Mouse (Mus musculus) embryo, embryonic 10 days (tissue): Measurements from ENCODE around the gene Aox4.

ENCODE experiments used
- DNase-seq: peaks from one replicate; pipeline ENCODE4 v3.0.0-alpha.2; 2015; ENCODE audit warnings: low spot score

Aox4 gene

GRCm38 (mm10) chr1:58248518-58248917 is 38.3 kb downstream of the Aox4 start:
- no peak for DNase-seq

GRCm38 (mm10) chr1:58253466-58253865 is 43.3 kb downstream of the Aox4 start:
- peak; percentile 39 for DNase-seq

- DNase-seq, result no peak
These were observed 47.2 kb downstream of the Aox4 start for GRCm38 (mm10) chr1:58257195-58257991.

GRCm38 (mm10) chr1:58260311-58260710 is 50.1 kb downstream of the Aox4 start:
- no peak for DNase-seq

GRCm38 (mm10) chr1:58268231-58268630 is 58.0 kb downstream of the Aox4 start:
- no peak for DNase-seq

- peak; percentile 80 for DNase-seq
These were observed 60.8 kb downstream of the Aox4 start for GRCm38 (mm10) chr1:58270807-58271569.

- peak; percentile 42 for DNase-seq
These were observed 65.7 kb downstream of the Aox4 start for GRCm38 (mm10) chr1:58275879-58276278.

GRCm38 (mm10) chr1:58278026-58278425 is 67.8 kb downstream of the Aox4 start, which contains the start of gene Aox2:
TSS of gene Aox2 (plus strand) at chr1:58278326.
- no peak for DNase-seq

GRCm38 (mm10) chr1:58278513-58278912 is 68.3 kb downstream of the Aox4 start:
- DNase-seq, result no peak

- no peak for DNase-seq
These were observed 70.2 kb downstream of the Aox4 start for GRCm38 (mm10) chr1:58280381-58280780.

- DNase-seq, result no peak
These were observed 70.9 kb downstream of the Aox4 start for GRCm38 (mm10) chr1:58280939-58281624.

- no peak for DNase-seq
These were observed 71.4 kb downstream of the Aox4 start for GRCm38 (mm10) chr1:58281625-58281988.

- DNase-seq, result no peak
These were observed 74.3 kb downstream of the Aox4 start for GRCm38 (mm10) chr1:58284505-58284904.

GRCm38 (mm10) chr1:58288091-58288490 is 77.9 kb downstream of the Aox4 start:
- DNase-seq, result no peak

- no peak for DNase-seq
These were observed 79.8 kb downstream of the Aox4 start for GRCm38 (mm10) chr1:58289863-58290469.

GRCm38 (mm10) chr1:58291394-58292300 is 81.5 kb downstream of the Aox4 start:
- no peak for DNase-seq

- DNase-seq, result no peak
These were observed 84.5 kb downstream of the Aox4 start for GRCm38 (mm10) chr1:58294730-58295129.

- peak; percentile 93 for DNase-seq
These were observed 86.1 kb downstream of the Aox4 start for GRCm38 (mm10) chr1:58296278-58296677.

GRCm38 (mm10) chr1:58296821-58297220 is 86.6 kb downstream of the Aox4 start:
- no peak for DNase-seq

- no peak for DNase-seq
These were observed 88.2 kb downstream of the Aox4 start for GRCm38 (mm10) chr1:58298347-58298746.

- DNase-seq, result no peak
These were observed 90.9 kb downstream of the Aox4 start for GRCm38 (mm10) chr1:58301073-58301472.
